In the genomic region with DNA sequence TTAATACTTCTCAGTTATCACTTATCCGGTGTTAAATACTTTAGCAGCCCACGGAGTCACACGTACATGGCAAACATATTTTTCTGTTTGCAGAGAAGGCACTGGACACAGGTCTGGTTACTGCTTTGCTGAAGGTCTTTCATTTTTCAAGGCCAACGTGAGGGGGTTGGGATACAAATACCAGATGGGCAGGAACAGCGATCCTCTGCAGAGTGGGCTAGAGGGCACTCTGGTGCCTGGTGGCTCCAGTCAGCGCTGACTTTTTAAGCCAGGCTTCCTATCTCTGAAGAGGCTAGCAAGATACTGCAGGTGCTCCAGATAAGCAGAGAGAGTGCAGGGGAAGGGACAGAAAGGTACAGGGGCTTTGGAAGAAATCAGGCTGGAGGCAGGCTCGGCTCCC, we compare ENCODE assay signal across 22 mouse cellular contexts. TPM values are rescaled to one million over a fixed set of nuclear protein-coding genes. Genes with fewer than 3 reads are reported as not detected.
"Had no signal": no experiment of that assay in that cellular context is flagged by ENCODE, and none has a peak within 500 bp of the region (broad histone marks: within the 10 kb centered on the region; RNA-seq: fewer than 3 reads in every experiment).

No protein-coding gene starts in this region.

- H3K4me2 ChIP-seq: limb, embryonic 15.5 days; liver, embryonic 12.5 days; liver, embryonic 15.5 days; lung, embryonic 15.5 days; midbrain, embryonic 13.5 days; neural tube, embryonic 13.5 days; stomach, embryonic 15.5 days had no signal

- H3K27ac ChIP-seq: layer of hippocampus, adult 2 months; limb, embryonic 15.5 days; liver, embryonic 12.5 days; liver, embryonic 15.5 days; lung, embryonic 15.5 days; midbrain, embryonic 13.5 days; neural tube, embryonic 13.5 days; stomach, embryonic 15.5 days had no signal

- H3K9ac ChIP-seq: limb, embryonic 15.5 days; liver, embryonic 12.5 days; liver, embryonic 15.5 days; lung, embryonic 15.5 days; midbrain, embryonic 13.5 days; neural tube, embryonic 13.5 days; stomach, embryonic 15.5 days had no signal

- H3K4me3 ChIP-seq: layer of hippocampus, adult 2 months; limb, embryonic 15.5 days; liver, embryonic 12.5 days; liver, embryonic 15.5 days; lung, embryonic 15.5 days; megakaryocyte, embryonic 14.5 days; midbrain, embryonic 10.5 days; midbrain, embryonic 13.5 days; myocyte; neural tube, embryonic 13.5 days; stomach, embryonic 15.5 days had no signal

- H3K36me3 ChIP-seq: limb, embryonic 15.5 days; liver, embryonic 12.5 days; liver, embryonic 15.5 days; lung, embryonic 15.5 days; midbrain, embryonic 10.5 days; midbrain, embryonic 13.5 days; neural tube, embryonic 13.5 days; stomach, embryonic 15.5 days had no signal

- DNase-seq: kidney, postnatal 25 days; layer of hippocampus, adult 9-11 months; lung, adult 18-20 months; lung, postnatal 10 days; lung, postnatal 36 days; right cerebral cortex, adult 18-20 months; right cerebral cortex, postnatal 14 days; spleen, adult 18-20 months; thymus, postnatal 25 days had no signal

- H3K9me3 ChIP-seq: limb, embryonic 15.5 days; liver, embryonic 12.5 days; liver, embryonic 15.5 days; lung, embryonic 15.5 days; megakaryocyte, embryonic 14.5 days; midbrain, embryonic 10.5 days; midbrain, embryonic 13.5 days; neural tube, embryonic 13.5 days; stomach, embryonic 15.5 days had no signal

- H3K27me3 ChIP-seq: limb, embryonic 15.5 days; liver, embryonic 12.5 days; liver, embryonic 15.5 days; lung, embryonic 15.5 days; midbrain, embryonic 13.5 days; neural tube, embryonic 13.5 days; stomach, embryonic 15.5 days had no signal

- ATAC-seq: liver, embryonic 12.5 days; midbrain, embryonic 13.5 days; midbrain, embryonic 16.5 days had no signal

RNA-seq across cellular contexts. Expression of a gene that starts 58.0 kb away (rescaled TPM):
- total RNA-seq: monocyte, adult 5-6 weeks had no signal
